ENCODE assay signal across 9 mouse cellular contexts in genomic region chr4:120230256-120230649, GRCm38 (mm10). TPM values are rescaled to one million over a fixed set of nuclear protein-coding genes. Genes with fewer than 3 reads are reported as not detected.
DNase-seq lines count a peak whose midpoint lies in the region; ATAC-seq and TF ChIP-seq lines count a peak whose summit lies in the region.
"Had no signal": no experiment of that assay in that cellular context is flagged by ENCODE, and none has a peak within 500 bp of the region (broad histone marks: within the 10 kb centered on the region; RNA-seq: fewer than 3 reads in every experiment).

No protein-coding gene starts in this region.

- no peak overlapping the region for H3K9ac ChIP-seq in hindbrain, embryonic 16.5 days (ENCODE audit: low read depth, low read length)
- no peak overlapping the region for H3K9ac ChIP-seq in kidney, postnatal 0 days (ENCODE audit: low read depth, low read length)

- H3K9me3 ChIP-seq in hindbrain, embryonic 10.5 days: no peaks in the 10 kb centered on the region
- H3K9me3 ChIP-seq in hindbrain, embryonic 16.5 days (ENCODE audit: control insufficient read depth, low read length): no peaks in the 10 kb centered on the region
- H3K9me3 ChIP-seq in kidney, postnatal 0 days (replicated peaks; ENCODE audit: low read length): no peaks in the 10 kb centered on the region

- DNase-seq in hindbrain, embryonic 10.5 days (ENCODE audit: low spot score): peak; percentile 74
- peak; percentile 74 to 87 for DNase-seq in cerebellum, postnatal 14 days
- peak; percentile 69 for DNase-seq in gastrocnemius, postnatal 10 days
- peak; percentile 86 for DNase-seq in kidney, postnatal 0 days (ENCODE audit: low spot score)
- peak; percentile 64 for DNase-seq in lung, adult 2 months
- peak; percentile 71 for DNase-seq in thymus, postnatal 0 days (ENCODE audit: low spot score)

- H3K27ac ChIP-seq in hindbrain, embryonic 10.5 days: no peak overlapping the region
- no peak overlapping the region for H3K27ac ChIP-seq in hindbrain, embryonic 16.5 days (ENCODE audit: low read depth, low read length)
- H3K27ac ChIP-seq in kidney, postnatal 0 days: no peak overlapping the region
- no peak overlapping the region for H3K27ac ChIP-seq in olfactory bulb, adult 2 months (ENCODE audit: insufficient read depth, low read depth, low read length)
- H3K27ac ChIP-seq: macrophage had no signal

- TF ChIP-seq CTCF in kidney, postnatal 0 days (IDR thresholded peaks at IDR 0.05; ENCODE audit: low read depth): peak; percentile 100
- peak; percentile 87 for TF ChIP-seq CTCF in lung, adult 2 months (IDR thresholded peaks at IDR 0.05; ENCODE audit: insufficient read depth, low read length)
- peak; percentile 85 for TF ChIP-seq CTCF in olfactory bulb, adult 2 months (IDR thresholded peaks at IDR 0.05; ENCODE audit: insufficient read depth, low read depth, low read length)

- no peaks in the 10 kb centered on the region for H3K36me3 ChIP-seq in hindbrain, embryonic 10.5 days
- no peaks in the 10 kb centered on the region for H3K36me3 ChIP-seq in hindbrain, embryonic 16.5 days (ENCODE audit: control insufficient read depth, insufficient read depth, low read length)
- H3K36me3 ChIP-seq in kidney, postnatal 0 days (ENCODE audit: insufficient read depth, low read length): no peaks in the 10 kb centered on the region

- ATAC-seq in hindbrain, embryonic 16.5 days: no peak
- ATAC-seq in kidney, postnatal 0 days (replicated peaks; ENCODE audit: low FRiP score, low read depth): peak; percentile 77

- H3K27me3 ChIP-seq in hindbrain, embryonic 10.5 days (ENCODE audit: insufficient read depth, poor library complexity, severe bottlenecking): peaks cover 31% of the 10 kb centered on the region
- H3K27me3 ChIP-seq in hindbrain, embryonic 16.5 days (replicated peaks; ENCODE audit: control insufficient read depth, insufficient read depth, low read length): no peaks in the 10 kb centered on the region; the same call in 1 of the 2 replicates
- no peaks in the 10 kb centered on the region for H3K27me3 ChIP-seq in kidney, postnatal 0 days (ENCODE audit: insufficient read depth, low read length)

- no peak overlapping the region for H3K4me3 ChIP-seq in hindbrain, embryonic 10.5 days
- H3K4me3 ChIP-seq in hindbrain, embryonic 16.5 days (ENCODE audit: low read length): no peak overlapping the region
- no peak overlapping the region for H3K4me3 ChIP-seq in kidney, postnatal 0 days (replicated peaks; ENCODE audit: low read depth, low read length)
- H3K4me3 ChIP-seq in lung, adult 2 months (replicated peaks; ENCODE audit: extremely low read depth, low read depth, low read length): no peak overlapping the region
- no peak overlapping the region for H3K4me3 ChIP-seq in olfactory bulb, adult 2 months (ENCODE audit: insufficient read depth, low read depth, low read length)

- no peak overlapping the region for H3K4me2 ChIP-seq in hindbrain, embryonic 16.5 days (ENCODE audit: low read length)
- H3K4me2 ChIP-seq in kidney, postnatal 0 days (ENCODE audit: low read length): no peak overlapping the region

- TF ChIP-seq POLR2A in lung, adult 2 months (IDR thresholded peaks at IDR 0.05; ENCODE audit: borderline replicate concordance, extremely low read depth, low read depth, low read length): no peak
- TF ChIP-seq POLR2A in olfactory bulb, adult 2 months (IDR thresholded peaks at IDR 0.05; ENCODE audit: insufficient read depth, low read depth, low read length): no peak

- WGBS in hindbrain, embryonic 10.5 days: 18% methylated on average over 6 of the region's 6 CpGs
- WGBS in hindbrain, embryonic 16.5 days: 17% methylated on average over 6 of the region's 6 CpGs
- 17% methylated on average over 6 of the region's 6 CpGs for WGBS in kidney, postnatal 0 days
- WGBS in lung, adult 2 months: 16% methylated on average over 6 of the region's 6 CpGs
- 23% methylated on average over 6 of the region's 6 CpGs for WGBS in olfactory bulb, adult 2 months

- H3K4me1 ChIP-seq in hindbrain, embryonic 10.5 days (replicated peaks): 0 out of 2 replicates have a peak, but pooled peaks cover 3% of the 10 kb centered on the region
- no peaks in the 10 kb centered on the region for H3K4me1 ChIP-seq in hindbrain, embryonic 16.5 days (ENCODE audit: control insufficient read depth, insufficient read depth, low read depth, low read length)
- no peaks in the 10 kb centered on the region; the same call in 1 of the 2 replicates for H3K4me1 ChIP-seq in kidney, postnatal 0 days (replicated peaks; ENCODE audit: insufficient read depth, low read length)
- no peaks in the 10 kb centered on the region for H3K4me1 ChIP-seq in lung, adult 2 months (ENCODE audit: control insufficient read depth, insufficient read depth, low read length)
- peaks cover 3% of the 10 kb centered on the region; the same call in 1 of the 2 replicates for H3K4me1 ChIP-seq in olfactory bulb, adult 2 months (ENCODE audit: control insufficient read depth, insufficient read depth, low read length)

RNA-seq across cellular contexts. Expression of gene Foxo6, which starts 56.9 kb away (rescaled TPM):
- 0.20 and 0.25 TPM in 2 replicates for polyA plus RNA-seq in hindbrain, embryonic 10.5 days (2016; fragmentation: Nextera tagmentation; extraction: Ambion mirVana)
- polyA plus RNA-seq in hindbrain, embryonic 16.5 days (2015; fragmentation: Nextera tagmentation; extraction: Ambion mirVana): 0.85 and 1.1 TPM in 2 replicates
- 10 to 100 TPM; 11.9 to 12.5 TPM for total RNA-seq in gastrocnemius, postnatal 10 days (2021)
- 0.11 TPM in 1 of 2 replicates, not detected in the other for polyA plus RNA-seq in kidney, postnatal 0 days (2015; fragmentation: Nextera tagmentation; extraction: Ambion mirVana)
- polyA plus RNA-seq in lung, adult 2 months (2012; rRNA removed): 3.1 and 4.1 TPM in 2 replicates
- not detected in 2 replicates for polyA plus RNA-seq in olfactory bulb, adult 2 months (2012; ENCODE audit: insufficient read depth, insufficient read length, low replicate concordance, missing spikeins)
- polyA plus RNA-seq in thymus, postnatal 0 days (2015; fragmentation: Nextera tagmentation; extraction: Ambion mirVana): not detected in 2 replicates
- polyA plus RNA-seq: macrophage had no signal
